Mouse (Mus musculus): ENCODE results near the gene Gns. TPM values are rescaled to one million over a fixed set of nuclear protein-coding genes. Genes with fewer than 3 reads are reported as not detected.

Gene Gns
- total RNA-seq, 4 experiments from 2014 or later = 24.0 to 30.4 (median 28.8) TPM

- no peak for DNase-seq (ENCODE audit: low spot score in 2 of 2)
Measured at GRCm38 (mm10) chr10:121429581-121429980, 64.7 kb downstream of the Gns start.

- DNase-seq (ENCODE audit: low spot score in 2 of 2) = no peak
Measured at GRCm38 (mm10) chr10:121429981-121430682, 65.2 kb downstream of the Gns start.

DNA sequence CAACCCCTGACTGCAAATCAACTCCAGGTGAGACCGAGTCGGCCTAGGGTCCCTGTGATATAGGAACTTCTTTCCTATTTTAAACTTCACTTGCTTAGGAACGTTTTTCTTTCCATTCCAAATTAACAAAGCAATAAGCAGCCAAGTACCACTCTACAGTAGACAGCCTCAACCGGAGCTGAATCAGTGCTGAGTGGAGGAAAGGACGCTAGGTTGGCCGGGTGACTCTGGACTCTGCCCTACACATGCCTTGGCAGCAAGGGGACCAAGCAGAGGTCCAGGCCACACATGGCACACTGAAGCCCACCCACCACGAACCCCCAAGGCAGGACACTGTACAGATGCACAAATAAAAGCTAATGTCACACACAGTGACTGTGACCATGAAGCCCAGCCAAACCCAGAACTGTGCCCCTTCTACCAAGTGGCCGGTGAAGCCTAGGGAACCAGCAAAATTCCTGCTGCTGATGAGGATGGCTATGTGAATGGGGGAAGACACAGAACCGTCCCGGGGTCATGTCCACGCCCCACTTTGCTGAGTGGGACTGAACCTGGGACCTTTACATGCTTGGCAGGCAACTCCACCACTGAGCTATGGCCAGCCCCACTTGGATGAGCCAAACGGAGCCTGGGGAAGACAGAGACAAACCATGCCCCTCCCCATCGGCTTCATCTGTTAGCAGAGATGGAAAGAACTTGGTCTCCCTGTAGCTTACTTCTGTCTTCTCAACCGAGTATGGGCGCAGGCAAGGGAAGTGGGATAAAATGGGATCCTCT is 66.1 kb downstream of the Gns start:
- DNase-seq (ENCODE audit: low spot score in 2 of 2) = no peak

DNA sequence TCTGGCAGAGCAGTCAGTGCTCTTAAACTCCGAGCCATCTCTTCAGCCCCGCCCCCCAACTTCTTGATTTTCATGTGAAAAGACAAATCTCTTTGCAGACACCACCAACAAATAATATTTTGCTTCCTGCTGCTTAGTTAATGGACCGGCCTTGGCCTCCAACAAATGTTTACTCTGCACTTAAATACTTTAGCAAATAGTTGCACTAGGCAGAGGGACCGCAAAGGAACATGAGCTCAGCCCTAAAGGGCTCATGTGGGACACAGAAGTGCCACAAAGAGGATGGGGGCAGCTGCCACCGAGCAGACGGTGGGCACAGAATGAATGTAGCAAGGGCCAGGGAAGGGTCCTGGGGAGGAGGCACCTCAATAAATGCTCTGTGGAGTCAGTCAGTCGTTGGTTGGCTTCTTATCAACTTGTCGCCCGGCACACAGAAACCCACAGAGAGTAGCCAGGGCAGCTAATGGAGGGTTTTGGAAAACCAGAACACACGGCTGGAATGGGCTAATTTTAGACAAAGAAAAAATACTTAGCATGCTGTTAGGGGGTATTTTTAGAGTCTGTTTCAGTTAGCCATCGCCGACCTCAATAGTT is 67.2 kb downstream of the Gns start:
- no peak for DNase-seq (ENCODE audit: low spot score in 2 of 2)

GRCm38 (mm10) chr10:121432635-121433280 is 67.9 kb downstream of the Gns start:
- DNase-seq (ENCODE audit: low spot score in 2 of 2) = no peak

DNA sequence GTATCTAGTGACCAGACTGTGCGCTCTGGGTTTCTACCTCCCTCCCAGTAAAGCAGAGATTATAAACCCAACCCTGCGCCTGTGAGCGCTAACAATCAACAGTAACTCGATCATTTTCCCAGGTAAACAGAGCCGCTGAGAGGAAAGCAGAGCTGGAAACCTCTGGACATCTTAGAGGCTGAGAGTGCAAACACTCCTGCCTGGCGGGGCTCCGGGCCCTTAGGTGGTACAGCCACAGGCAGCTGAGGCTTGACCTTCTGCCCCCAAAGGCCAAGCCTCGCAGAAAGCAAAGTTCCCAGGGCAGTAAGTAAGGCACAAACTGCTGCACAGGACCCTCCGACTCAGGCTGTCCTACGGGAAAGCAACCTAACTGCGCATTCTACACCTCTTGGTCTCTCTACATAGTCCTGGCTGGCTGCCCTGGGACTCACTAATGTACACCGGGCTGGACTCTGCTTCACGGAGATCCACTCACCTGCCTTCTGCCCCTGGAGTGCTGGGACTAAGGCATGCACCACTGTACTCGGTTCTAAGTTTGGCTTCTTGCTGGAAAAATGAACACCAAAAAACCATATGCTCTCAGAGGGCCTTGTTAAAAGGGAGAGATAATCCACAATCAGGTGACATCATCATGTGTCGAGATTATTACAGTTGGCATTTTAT is 69.7 kb downstream of the Gns start:
- DNase-seq (ENCODE audit: low spot score in 2 of 2) = no peak

DNA sequence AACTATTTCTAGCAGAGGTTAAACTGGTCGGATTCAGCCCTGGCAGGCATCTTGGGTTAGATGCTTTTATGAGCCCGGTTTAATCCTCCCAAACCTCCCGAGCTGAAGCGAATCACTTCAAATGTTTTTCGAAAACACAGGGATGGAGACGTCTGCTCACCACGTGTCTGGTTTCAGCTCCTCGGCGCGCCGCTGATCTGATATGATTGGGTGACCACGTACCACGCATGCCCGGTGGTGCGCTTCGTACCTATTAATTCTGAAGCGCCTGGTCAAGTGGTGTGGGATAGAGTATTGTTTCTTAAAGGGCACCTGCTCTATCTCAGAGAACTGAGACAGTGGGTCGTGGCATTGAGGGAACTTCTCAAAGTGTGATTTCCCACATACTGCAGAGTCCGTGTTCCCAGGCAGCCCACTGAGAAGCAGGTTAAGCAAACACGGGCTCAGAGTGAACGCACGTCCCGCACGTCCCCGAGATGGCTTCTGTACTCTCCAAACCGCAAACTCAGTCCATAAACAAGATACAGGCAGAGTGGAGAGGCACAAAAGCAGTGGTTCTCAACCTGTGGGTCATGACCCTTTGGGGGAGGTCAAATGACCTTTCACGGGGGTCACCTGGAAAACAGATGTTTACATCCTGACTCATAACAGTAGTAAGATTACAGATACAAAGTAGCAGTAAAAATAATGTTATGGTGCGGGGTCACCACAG is 70.8 kb downstream of the Gns start:
- peak; percentile 40 to 43 for DNase-seq (ENCODE audit: low spot score in 2 of 2)

DNA sequence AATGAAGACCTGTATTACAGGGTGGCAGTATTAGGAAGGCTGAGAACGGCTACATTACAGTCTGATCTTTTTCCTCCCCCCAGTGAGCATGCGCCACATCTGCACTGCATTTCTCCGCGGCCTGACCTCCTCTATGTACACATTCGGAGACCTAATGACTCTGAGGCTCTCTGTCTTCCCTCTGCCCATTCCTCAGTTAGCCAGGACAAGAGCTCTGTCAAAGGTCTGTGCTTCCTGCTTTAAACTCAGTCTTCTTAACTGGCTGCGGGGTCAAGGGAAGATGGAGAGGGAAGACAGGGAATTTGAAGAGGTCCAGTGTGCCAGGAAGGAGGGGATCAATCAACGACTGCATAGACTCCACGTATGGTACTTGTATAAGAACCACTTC is 71.4 kb downstream of the Gns start:
- DNase-seq (ENCODE audit: low spot score in 2 of 2) = no peak

DNA sequence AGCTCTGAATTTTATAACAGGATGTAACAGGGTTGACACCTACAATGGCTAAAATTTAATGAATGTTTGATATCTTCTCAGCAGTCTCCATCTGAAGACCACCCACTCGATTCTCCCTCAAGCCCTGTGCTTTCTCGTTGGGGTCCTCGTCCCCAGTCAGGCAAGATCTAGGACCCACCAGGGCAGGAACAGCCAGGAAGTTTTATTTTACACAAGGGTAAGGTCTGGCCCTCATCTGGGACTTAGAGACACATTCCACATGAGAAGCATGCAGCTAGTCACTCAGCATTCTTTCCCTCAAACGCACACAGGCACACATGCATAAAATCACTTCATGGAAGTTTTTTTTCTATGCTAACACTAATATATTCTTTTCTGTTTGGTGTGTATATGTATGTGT is 71.8 kb downstream of the Gns start:
- no peak for DNase-seq (ENCODE audit: low spot score in 2 of 2)

- no peak for DNase-seq (ENCODE audit: low spot score in 2 of 2)
Measured at GRCm38 (mm10) chr10:121438109-121438508, 73.2 kb downstream of the Gns start.

GRCm38 (mm10) chr10:121439310-121439731 is 74.4 kb downstream of the Gns start:
- DNase-seq (ENCODE audit: low spot score in 2 of 2) = no peak

DNA sequence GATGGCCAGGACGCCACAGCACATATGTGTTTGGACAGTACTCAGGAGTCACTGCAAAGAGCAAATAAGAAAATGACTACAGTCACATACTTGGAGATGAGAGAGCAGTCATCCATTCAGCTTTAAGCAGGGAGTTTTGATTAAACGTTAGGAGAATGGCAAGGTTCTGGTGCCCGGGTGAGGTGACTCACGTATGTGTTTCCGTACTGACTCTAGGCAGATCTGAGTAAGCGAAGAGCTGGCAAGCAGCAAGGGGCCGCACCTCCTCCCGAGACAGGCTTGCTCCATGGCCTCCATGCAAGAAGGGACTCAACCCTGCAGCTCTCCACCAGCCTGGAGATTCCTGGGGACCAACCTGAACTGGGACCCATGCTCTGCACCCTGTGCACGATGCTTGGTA is 78.9 kb downstream of the Gns start:
- no peak for DNase-seq (ENCODE audit: low spot score in 2 of 2)

DNA sequence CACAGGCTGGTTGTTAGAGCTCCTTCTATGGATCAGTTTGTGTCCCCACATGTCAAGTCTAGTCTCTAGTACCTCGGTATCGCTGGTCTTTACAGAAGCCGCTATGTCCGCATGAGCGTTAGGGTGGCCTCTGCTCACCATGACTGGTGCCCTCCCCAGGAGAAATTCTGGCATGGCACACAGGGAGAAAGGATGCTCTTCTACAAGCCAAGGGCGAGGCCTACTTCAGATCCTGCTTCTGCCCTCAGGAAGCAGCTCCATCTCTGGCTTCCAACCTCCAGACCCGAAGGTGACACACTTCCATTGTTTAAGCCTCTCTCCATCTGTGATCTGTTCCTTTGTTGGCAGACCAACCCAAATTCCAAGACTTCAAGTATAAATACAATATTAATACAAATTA is 79.3 kb downstream of the Gns start:
- no peak for DNase-seq (ENCODE audit: low spot score in 2 of 2)

DNA sequence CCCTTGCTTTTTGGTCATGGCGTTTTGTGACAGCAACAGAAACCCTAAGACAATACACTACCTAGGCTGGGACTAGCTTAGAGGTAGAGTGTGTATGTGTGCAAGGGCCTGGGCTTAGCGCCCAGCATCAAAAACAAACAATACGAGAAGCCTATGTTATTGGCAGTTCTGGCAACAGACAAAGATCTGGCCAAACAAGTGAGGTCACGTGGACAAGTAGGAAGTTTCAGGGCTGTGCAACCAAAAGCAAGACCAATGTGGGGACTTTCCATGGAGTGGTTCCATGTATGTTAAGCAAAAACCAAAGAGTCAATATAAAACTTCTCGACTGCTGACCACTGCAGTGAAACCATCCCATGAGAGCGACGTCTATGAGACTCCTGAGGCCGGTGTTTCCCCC is 80.9 kb downstream of the Gns start:
- no peak for DNase-seq (ENCODE audit: low spot score in 2 of 2)

Other genes starting within 250 kb of the Gns start
- gene Tbc1d30, start 13.8 kb upstream of the Gns start, total RNA-seq (2022) = under 1 TPM; 0.19 to 0.53 (median 0.32) TPM
- 10 to 100 TPM; 23.3 to 43.2 (median 31.1) TPM for gene Rassf3, start 111.3 kb downstream of the Gns start, total RNA-seq (2022)
- gene Tbk1, start 221.7 kb downstream of the Gns start, total RNA-seq (2022) = 10 to 100 TPM in 2 of 4 experiments, 1 to 10 TPM in 2; 8.7 to 11.4 (median 10.0) TPM

Data from gastrocnemius, adult 8-10 months (tissue).